Mouse (Mus musculus) liver, embryonic 12.5 days (tissue): ENCODE data around the gene Ubap2l. TPM values are rescaled to one million over a fixed set of nuclear protein-coding genes. Genes with fewer than 3 reads are reported as not detected.

ENCODE experiments used
- ATAC-seq: fragments of 200-750 bp; cut with Nextera tagmentation; 2 replicates; pipeline ENCODE4 v1.8.0; 2017; ENCODE audit warnings: moderate number of reproducible peaks, mild to moderate bottlenecking, moderate library complexity
- H3K27ac ChIP-seq: fragments of 300-500 bp; sonication (generic); 2 replicates; pipeline ENCODE4 v1.5.1; 2016; ENCODE audit warnings: mild to moderate bottlenecking
- H3K27me3 ChIP-seq: fragments of 300-500 bp; sonication (generic); replicated peaks from 2 replicates; pipeline ENCODE4 v1.6.1; 2016; ENCODE audit warnings: mild to moderate bottlenecking, moderate library complexity
- H3K36me3 ChIP-seq: fragments of 300-500 bp; sonication (generic); 2 replicates; pipeline ENCODE4 v1.6.1; 2016; ENCODE audit warnings: mild to moderate bottlenecking, moderate library complexity
- H3K4me1 ChIP-seq: fragments of 300-500 bp; sonication (generic); 2 replicates; pipeline ENCODE4 v1.6.1; 2016
- H3K4me2 ChIP-seq: fragments of 300-500 bp; sonication (generic); 2 replicates; pipeline ENCODE4 v1.6.1; 2016; ENCODE audit warnings: mild to moderate bottlenecking, moderate library complexity
- H3K4me3 ChIP-seq: fragments of 300-500 bp; sonication (generic); 2 replicates; pipeline ENCODE4 v1.5.1; 2016; ENCODE audit warnings: mild to moderate bottlenecking, moderate library complexity
- H3K9ac ChIP-seq: fragments of 300-500 bp; sonication (generic); 2 replicates; pipeline ENCODE4 v1.6.1; 2016; ENCODE audit warnings: mild to moderate bottlenecking, moderate library complexity
- H3K9me3 ChIP-seq: fragments of 300-500 bp; sonication (generic); replicated peaks from 2 replicates; pipeline ENCODE4 v1.6.1; 2016; ENCODE audit warnings: mild to moderate bottlenecking, moderate library complexity
- WGBS: fragments of 180-500 bp; shearing (Covaris S2); methylation state at CpG from one replicate; pipeline ENCODE4 v1.1.7; 2016; ENCODE audit not compliant: insufficient replicate concordance; 5-methylcytosine and 5-hydroxymethylcytosine counted together
- polyA plus RNA-seq: library from polyadenylated mRNA; unstranded; fragments of >200 nt; fragmentation: Nextera tagmentation; extraction: Ambion mirVana; gene quantifications from 2 replicates; pipeline ENCODE4 v1.2.1, GENCODE M21; 2016

Gene Ubap2l
- 111 and 125 TPM in 2 replicates for polyA plus RNA-seq

GRCm38 (mm10) chr3:90052351-90053241, at the start of gene Ubap2l:
Gene Ubap2l (minus strand): TSS chr3:90052628.
- Histone ChIP-seq H3K4me1 (peaks cover 38% of the 10 kb centered on the region), H3K27me3 (no peaks in the 10 kb centered on the region), H3K36me3 (peaks cover 41% of the 10 kb centered on the region), H3K4me2 (peak within 1 kb of the TSS; percentile 74), H3K4me3 (peak within 1 kb of the TSS; percentile 88), H3K9me3 (no peaks in the 10 kb centered on the region), H3K9ac (peak within 1 kb of the TSS; percentile 95), H3K27ac (peak within 1 kb of the TSS; percentile 95)
- peak; percentile 90 for ATAC-seq
- WGBS = under 1% methylated on average over 72 of the region's 81 CpGs

DNA sequence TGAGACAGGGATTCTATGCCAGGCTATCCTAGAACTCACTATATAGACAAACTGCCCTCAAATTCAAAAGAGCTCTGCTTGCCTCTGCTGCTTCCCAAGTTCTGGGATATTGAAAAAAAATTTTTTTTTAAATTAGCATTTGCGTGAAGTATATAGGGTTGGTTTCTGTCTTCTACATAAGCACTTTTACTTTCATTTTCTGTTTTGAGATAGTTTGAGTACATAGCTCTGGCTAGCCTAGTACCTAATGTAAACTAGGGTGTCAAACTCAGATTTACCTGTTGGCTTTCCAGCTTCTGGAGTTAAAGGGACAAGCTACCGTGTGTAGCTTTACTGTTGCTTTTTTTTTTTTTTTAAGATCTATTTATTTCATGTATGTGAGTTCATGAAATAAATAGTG, 49.2 kb upstream of the Ubap2l start:
- H3K4me1 ChIP-seq = no peaks in the 10 kb centered on the region
- no peak for ATAC-seq
- H3K4me3 ChIP-seq = no peak overlapping the region
- H3K27me3 ChIP-seq = no peaks in the 10 kb centered on the region
- H3K9ac ChIP-seq = no peak overlapping the region
- H3K27ac ChIP-seq = no peak overlapping the region
- WGBS = 87% methylated on average over 2 of the region's 2 CpGs
- no peaks in the 10 kb centered on the region for H3K9me3 ChIP-seq
- peaks cover 52% of the 10 kb centered on the region for H3K36me3 ChIP-seq
- H3K4me2 ChIP-seq = no peak overlapping the region

GRCm38 (mm10) chr3:90101010-90101409, 48.6 kb upstream of the Ubap2l start:
- Histone ChIP-seq H3K4me1 (no peaks in the 10 kb centered on the region), H3K4me3 (no peak overlapping the region), H3K9me3 (no peaks in the 10 kb centered on the region), H3K9ac (no peak overlapping the region), H3K36me3 (peaks cover 56% of the 10 kb centered on the region), H3K27ac (no peak overlapping the region), H3K4me2 (no peak overlapping the region), H3K27me3 (no peaks in the 10 kb centered on the region)
- no peak for ATAC-seq
- WGBS = 79% methylated on average over 3 of the region's 3 CpGs

- WGBS = 79% methylated on average over 5 of the region's 5 CpGs
- Histone ChIP-seq H3K36me3 (peaks cover 86% of the 10 kb centered on the region), H3K4me3 (no peak overlapping the region), H3K9ac (no peak overlapping the region), H3K9me3 (no peaks in the 10 kb centered on the region), H3K4me1 (0 out of 2 replicates have a peak, but pooled peaks cover 13% of the 10 kb centered on the region), H3K27me3 (no peaks in the 10 kb centered on the region), H3K4me2 (no peak overlapping the region), H3K27ac (no peak overlapping the region)
- ATAC-seq = no peak
These were observed 45.5 kb upstream of the Ubap2l start for GRCm38 (mm10) chr3:90097928-90098327.

GRCm38 (mm10) chr3:90094453-90094852, 42.0 kb upstream of the Ubap2l start:
- Histone ChIP-seq H3K9me3 (no peaks in the 10 kb centered on the region), H3K4me3 (no peak overlapping the region), H3K4me2 (no peak overlapping the region), H3K9ac (no peak overlapping the region), H3K36me3 (peaks cover 95% of the 10 kb centered on the region), H3K27ac (no peak overlapping the region), H3K4me1 (peaks cover 21% of the 10 kb centered on the region; the same call in 1 of the 2 replicates), H3K27me3 (no peaks in the 10 kb centered on the region)
- 64% methylated on average over 3 of the region's 3 CpGs for WGBS
- ATAC-seq = no peak

- no peak overlapping the region for H3K4me2 ChIP-seq
- peaks cover 99% of the 10 kb centered on the region for H3K36me3 ChIP-seq
- no peak overlapping the region for H3K9ac ChIP-seq
- no peak overlapping the region for H3K4me3 ChIP-seq
- H3K4me1 ChIP-seq = peaks cover 26% of the 10 kb centered on the region
- ATAC-seq = no peak
- no peaks in the 10 kb centered on the region for H3K27me3 ChIP-seq
- no peak overlapping the region for H3K27ac ChIP-seq
- 62% methylated on average over 6 of the region's 6 CpGs for WGBS
- H3K9me3 ChIP-seq = no peaks in the 10 kb centered on the region
These were observed 38.5 kb upstream of the Ubap2l start for GRCm38 (mm10) chr3:90090892-90091291.

DNA sequence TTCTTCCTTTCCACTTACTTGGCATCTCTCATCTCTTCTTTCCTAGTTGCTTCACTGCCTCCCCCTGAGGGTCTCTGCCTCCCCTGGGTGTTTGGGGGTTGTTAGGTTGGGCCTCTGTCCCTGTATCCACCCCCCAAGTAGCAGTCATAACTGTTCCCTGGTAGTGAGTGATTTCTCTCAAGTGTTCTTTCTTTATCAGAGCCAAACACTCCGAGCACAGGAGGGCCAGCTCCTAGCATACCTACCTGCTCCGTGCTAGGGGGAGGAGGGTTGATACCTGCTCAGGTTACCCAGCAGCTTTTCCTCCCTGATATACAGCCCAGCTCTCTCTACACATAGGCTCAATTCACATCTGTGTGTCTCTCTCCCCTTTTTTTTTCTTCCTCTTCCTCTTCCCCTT, 36.2 kb upstream of the Ubap2l start:
- ATAC-seq = no peak
- Histone ChIP-seq H3K27ac (no peak overlapping the region), H3K9me3 (no peaks in the 10 kb centered on the region), H3K4me2 (no peak overlapping the region), H3K4me3 (no peak overlapping the region), H3K9ac (no peak overlapping the region), H3K27me3 (no peaks in the 10 kb centered on the region), H3K36me3 (peaks cover 83% of the 10 kb centered on the region), H3K4me1 (peaks cover 40% of the 10 kb centered on the region)
- 83% methylated on average over 2 of the region's 2 CpGs for WGBS

DNA sequence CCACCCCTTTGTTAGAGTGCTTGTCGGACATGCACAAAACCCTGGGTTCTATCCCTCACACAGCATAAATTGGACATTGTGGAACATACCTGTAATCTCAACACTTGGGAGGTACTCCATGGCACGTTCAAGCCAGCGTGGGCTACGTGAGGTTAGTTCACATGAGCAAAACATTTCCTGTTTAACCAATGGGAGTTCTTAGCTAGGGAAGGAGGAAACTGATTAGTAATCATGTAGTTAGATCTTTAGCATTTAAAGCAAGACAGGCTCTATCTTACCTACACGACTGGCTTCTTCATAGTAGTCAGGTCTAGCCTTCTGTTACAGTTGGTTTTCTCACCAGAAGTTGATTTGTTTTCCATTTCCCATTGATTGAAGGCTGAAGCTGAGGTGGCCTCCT, 33.6 kb upstream of the Ubap2l start:
- ATAC-seq = no peak
- H3K9me3 ChIP-seq = no peaks in the 10 kb centered on the region
- H3K9ac ChIP-seq = no peak overlapping the region
- WGBS = 34% methylated on average over 5 of the region's 5 CpGs
- H3K4me2 ChIP-seq = no peak overlapping the region
- no peak overlapping the region for H3K27ac ChIP-seq
- H3K36me3 ChIP-seq = peaks cover 65% of the 10 kb centered on the region
- H3K4me1 ChIP-seq = peaks cover 61% of the 10 kb centered on the region
- H3K4me3 ChIP-seq = no peak overlapping the region
- no peaks in the 10 kb centered on the region for H3K27me3 ChIP-seq

- Histone ChIP-seq H3K9me3 (no peaks in the 10 kb centered on the region), H3K27ac (0 out of 2 replicates have a peak overlapping the region, but pooled peaks have one; percentile 22), H3K36me3 (peaks cover 57% of the 10 kb centered on the region), H3K4me1 (peaks cover 62% of the 10 kb centered on the region), H3K4me2 (0 out of 2 replicates have a peak overlapping the region, but pooled peaks have one; percentile 2), H3K9ac (no peak overlapping the region), H3K4me3 (no peak overlapping the region), H3K27me3 (no peaks in the 10 kb centered on the region)
- WGBS = 65% methylated on average over 6 of the region's 6 CpGs
- no peak for ATAC-seq
These were observed 32.9 kb upstream of the Ubap2l start for GRCm38 (mm10) chr3:90085281-90085680.

- H3K4me2 ChIP-seq = 0 out of 2 replicates have a peak overlapping the region, but pooled peaks have one; percentile 2
- no peak overlapping the region for H3K4me3 ChIP-seq
- no peaks in the 10 kb centered on the region for H3K27me3 ChIP-seq
- peaks cover 52% of the 10 kb centered on the region for H3K36me3 ChIP-seq
- no peak overlapping the region for H3K9ac ChIP-seq
- peaks cover 62% of the 10 kb centered on the region for H3K4me1 ChIP-seq
- H3K9me3 ChIP-seq = no peaks in the 10 kb centered on the region
- ATAC-seq = no peak
- 65% methylated on average over 4 of the region's 4 CpGs for WGBS
- 0 out of 2 replicates have a peak overlapping the region, but pooled peaks have one; percentile 22 for H3K27ac ChIP-seq
These were observed 32.4 kb upstream of the Ubap2l start for GRCm38 (mm10) chr3:90084790-90085189.

GRCm38 (mm10) chr3:90083698-90084324, 31.4 kb upstream of the Ubap2l start:
- Histone ChIP-seq H3K9ac (no peak overlapping the region), H3K27ac (peak overlapping the region; percentile 78), H3K4me3 (no peak overlapping the region), H3K27me3 (no peaks in the 10 kb centered on the region), H3K9me3 (no peaks in the 10 kb centered on the region), H3K4me1 (peaks cover 66% of the 10 kb centered on the region), H3K36me3 (peaks cover 42% of the 10 kb centered on the region), H3K4me2 (peak overlapping the region; percentile 94)
- whole genome bisulfite sequencing = 39% methylated on average over 3 of the region's 3 CpGs
- ATAC-seq = no peak

- Histone ChIP-seq H3K4me3 (peak overlapping the region; percentile 12; the same call in 1 of the 2 replicates), H3K27ac (peak overlapping the region; percentile 78), H3K4me2 (peak overlapping the region; percentile 94), H3K9ac (no peak overlapping the region), H3K9me3 (no peaks in the 10 kb centered on the region), H3K36me3 (peaks cover 34% of the 10 kb centered on the region), H3K4me1 (peaks cover 73% of the 10 kb centered on the region), H3K27me3 (no peaks in the 10 kb centered on the region)
- WGBS = 45% methylated on average over 5 of the region's 5 CpGs
- ATAC-seq = no peak
These were observed 30.6 kb upstream of the Ubap2l start for GRCm38 (mm10) chr3:90083034-90083433.
